Mouse (Mus musculus) myocyte (in vitro differentiated cells): ENCODE data around the gene Fam189b. TPM values are rescaled to one million over a fixed set of nuclear protein-coding genes. Genes with fewer than 3 reads are reported as not detected.
"Not testable (repeated sequence)": the region's sequence is repeated elsewhere in the genome, so short reads cannot be mapped to it uniquely, and the experiment has no call there.

Experiments used
- H3K27me3 ChIP-seq: one replicate; pipeline ENCODE4 v1.6.1; 2011; ENCODE audit not compliant: control insufficient read depth, insufficient read depth, insufficient read length
- H3K36me3 ChIP-seq: one replicate; pipeline ENCODE4 v1.6.1; 2011; ENCODE audit not compliant: control insufficient read depth, insufficient read depth
- H3K4me2 ChIP-seq: one replicate; pipeline ENCODE4 v1.6.1; 2011; ENCODE audit warnings: low read depth, control low read depth
- H3K4me3 ChIP-seq: one replicate; pipeline ENCODE4 v1.5.1; 2011; ENCODE audit warnings: mild to moderate bottlenecking, control low read depth, moderate library complexity
- H3K79me2 ChIP-seq: one replicate; pipeline ENCODE4 v1.6.1; 2011; ENCODE audit not compliant: control insufficient read depth, insufficient read depth
- H3ac ChIP-seq: one replicate; pipeline ENCODE4 v1.6.1; 2011; ENCODE audit not compliant: control insufficient read depth, insufficient read length
- CEBPB ChIP-seq: IDR thresholded peaks from 2 replicates; pipeline ENCODE4 v1.6.1; 2011; ENCODE audit warnings: mild to moderate bottlenecking, moderate library complexity; ENCODE audit not compliant: poor library complexity, insufficient read depth, severe bottlenecking
- E2F4 ChIP-seq: IDR thresholded peaks from one replicate; pipeline ENCODE4 v1.6.1; 2011; ENCODE audit warnings: mild to moderate bottlenecking, control low read depth, moderate library complexity; ENCODE audit not compliant: insufficient read depth
- MAX ChIP-seq: IDR thresholded peaks from one replicate; pipeline ENCODE4 v1.6.1; 2011; ENCODE audit warnings: low read depth, mild to moderate bottlenecking, control low read depth
- MYOD1 ChIP-seq, 3 experiments: IDR thresholded peaks; one replicate each; pipeline ENCODE4 v1.6.1; 2011; ENCODE audit warnings: control low read depth in 2 of 3, low read depth in 2 of 3, mild to moderate bottlenecking in 2 of 3, moderate library complexity in 1 of 3; ENCODE audit not compliant: insufficient read length in 2 of 3, control insufficient read depth in 1 of 3
- MYOG ChIP-seq, 3 experiments: IDR thresholded peaks; one replicate each; pipeline ENCODE4 v1.6.1; 2011; ENCODE audit warnings: control low read depth in 2 of 3, low read depth in 2 of 3, mild to moderate bottlenecking in 2 of 3; ENCODE audit not compliant: insufficient read length in 2 of 3, control insufficient read depth in 1 of 3, insufficient read depth in 1 of 3
- POLR2A ChIP-seq: IDR thresholded peaks from one replicate; pipeline ENCODE4 v1.6.1; 2011; ENCODE audit warnings: low read depth, mild to moderate bottlenecking, control low read depth, moderate library complexity; ENCODE audit not compliant: insufficient read length
- POLR2AphosphoS2 ChIP-seq: IDR thresholded peaks from one replicate; pipeline ENCODE4 v1.6.1; 2011; ENCODE audit warnings: low read depth, control low read depth; ENCODE audit not compliant: insufficient read length
- REST ChIP-seq: IDR thresholded peaks from one replicate; pipeline ENCODE4 v1.6.1; 2011; ENCODE audit warnings: mild to moderate bottlenecking, control low read depth, moderate library complexity; ENCODE audit not compliant: insufficient read depth, insufficient read length
- SRF ChIP-seq: IDR thresholded peaks from one replicate; pipeline ENCODE4 v1.6.1; 2011; ENCODE audit warnings: low read depth; ENCODE audit not compliant: control insufficient read depth, insufficient read length
- TCF12 ChIP-seq: IDR thresholded peaks from one replicate; pipeline ENCODE4 v1.6.1; 2011; ENCODE audit warnings: mild to moderate bottlenecking, control low read depth; ENCODE audit not compliant: poor library complexity, insufficient read depth, severe bottlenecking
- TCF3 ChIP-seq: IDR thresholded peaks from one replicate; pipeline ENCODE4 v1.6.1; 2011; ENCODE audit warnings: low read depth, control low read depth; ENCODE audit not compliant: insufficient read length
- USF1 ChIP-seq: IDR thresholded peaks from one replicate; pipeline ENCODE4 v1.6.1; 2011; ENCODE audit warnings: low read depth, mild to moderate bottlenecking, control low read depth, moderate library complexity
- polyA plus RNA-seq: library from polyadenylated mRNA; unstranded; fragments of >200 nt; fragmentation: generic; extraction: Trizol; gene quantifications from one replicate; pipeline ENCODE4 v1.2.1, GENCODE M21; 2012; ENCODE audit warnings: missing spikeins

The Fam189b gene
- polyA plus RNA-seq, 1 experiment, result 15.0 TPM

- Histone ChIP-seq H3K4me2 (no peak overlapping the region), H3K36me3 (peaks cover 20% of the 10 kb centered on the region), H3K27me3 (no peaks in the 10 kb centered on the region), H3ac (no peak overlapping the region), H3K79me2 (peaks cover 12% of the 10 kb centered on the region), H3K4me3 (no peak overlapping the region)
- TF ChIP-seq SRF (no peak), MAX (no peak)
These were observed 27.2 kb downstream of the Fam189b start for GRCm38 (mm10) chr3:89210162-89210561.

DNA sequence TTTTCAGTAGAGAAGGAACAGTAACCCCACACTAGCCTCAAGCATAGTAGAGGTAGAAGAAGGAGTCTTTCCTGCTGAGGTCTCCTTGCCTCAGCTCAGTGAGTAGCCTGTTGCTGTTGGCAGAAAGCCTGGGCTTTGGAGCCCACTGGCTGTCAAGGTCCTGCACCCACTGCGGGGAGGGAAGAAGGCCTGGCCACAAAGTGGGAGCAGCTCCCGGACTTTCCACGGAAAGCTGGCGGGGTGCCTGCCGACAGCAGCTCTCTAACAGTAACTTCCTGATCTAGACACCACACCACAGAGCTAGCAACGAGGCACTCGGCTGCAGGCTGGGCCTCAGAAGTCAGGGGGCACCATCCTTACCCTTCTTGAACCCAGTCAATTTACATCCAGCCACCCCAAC lies 27.8 kb downstream of the Fam189b start:
- Histone ChIP-seq H3K4me3 (no peak overlapping the region), H3K4me2 (no peak overlapping the region), H3K36me3 (peaks cover 20% of the 10 kb centered on the region), H3K27me3 (no peaks in the 10 kb centered on the region), H3ac (no peak overlapping the region), H3K79me2 (peaks cover 12% of the 10 kb centered on the region)
- TF ChIP-seq TCF12 (no peak), MYOD1 (IDR thresholded peaks at IDR 0.05; ENCODE audit: control insufficient read depth in 1 of 3, insufficient read length in 2 of 3, low read depth in 2 of 3) (no peak), USF1 (no peak), E2F4 (no peak), REST (no peak), TCF3 (no peak), MYOG (IDR thresholded peaks at IDR 0.05; ENCODE audit: control insufficient read depth in 1 of 3, insufficient read depth in 1 of 3, insufficient read length in 2 of 3, low read depth in 2 of 3) (no peak), MAX (no peak), CEBPB (no peak), SRF (no peak), POLR2A (no peak), POLR2AphosphoS2 (no peak)

DNA sequence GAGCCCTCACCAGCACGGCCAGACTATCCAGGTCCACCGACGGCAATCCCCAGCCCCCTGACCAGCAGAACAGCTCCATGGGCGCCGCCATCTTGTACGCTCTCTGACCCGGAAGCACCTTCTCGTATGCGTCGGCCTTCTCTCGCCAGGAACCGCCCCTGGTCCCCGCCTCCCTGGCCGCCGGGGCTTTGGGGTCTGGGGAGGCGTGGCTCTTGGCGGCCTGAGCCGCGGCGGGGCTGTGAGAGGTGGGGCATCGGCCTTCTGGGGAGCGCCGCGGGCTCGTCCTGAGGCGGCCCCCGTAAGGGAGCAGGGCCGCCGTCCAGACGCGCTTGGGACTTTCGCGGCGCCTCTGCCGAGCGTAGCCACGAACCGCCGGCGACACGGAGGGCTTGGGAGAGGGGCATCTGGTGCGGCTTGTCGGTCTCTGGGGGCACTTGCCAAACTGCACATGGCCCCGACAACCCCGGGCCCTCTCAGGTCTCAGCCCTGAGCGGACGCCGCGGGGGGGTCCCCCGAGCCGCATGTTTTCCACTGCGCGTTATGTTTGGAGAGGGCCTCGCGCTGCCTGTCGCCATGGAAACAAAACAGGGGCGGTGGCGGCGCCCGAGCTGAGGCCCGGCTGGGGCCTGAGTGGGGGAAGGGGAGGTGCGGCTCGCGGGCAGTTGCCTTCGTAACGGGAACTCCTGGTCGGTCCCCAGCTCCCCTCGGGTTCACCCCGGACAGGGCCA lies 31.0 kb downstream of the Fam189b start:
- TF ChIP-seq POLR2A (peak; percentile 57), POLR2AphosphoS2 (peak; percentile 43), USF1 (no peak)
- H3K4me3 ChIP-seq, result peak overlapping the region; percentile 50
- peaks cover 12% of the 10 kb centered on the region for H3K79me2 ChIP-seq
- peak overlapping the region; percentile 52 for H3ac ChIP-seq
- H3K4me2 ChIP-seq, result peak overlapping the region; percentile 88
- H3K27me3 ChIP-seq, result no peaks in the 10 kb centered on the region
- H3K36me3 ChIP-seq, result peaks cover 4% of the 10 kb centered on the region

DNA sequence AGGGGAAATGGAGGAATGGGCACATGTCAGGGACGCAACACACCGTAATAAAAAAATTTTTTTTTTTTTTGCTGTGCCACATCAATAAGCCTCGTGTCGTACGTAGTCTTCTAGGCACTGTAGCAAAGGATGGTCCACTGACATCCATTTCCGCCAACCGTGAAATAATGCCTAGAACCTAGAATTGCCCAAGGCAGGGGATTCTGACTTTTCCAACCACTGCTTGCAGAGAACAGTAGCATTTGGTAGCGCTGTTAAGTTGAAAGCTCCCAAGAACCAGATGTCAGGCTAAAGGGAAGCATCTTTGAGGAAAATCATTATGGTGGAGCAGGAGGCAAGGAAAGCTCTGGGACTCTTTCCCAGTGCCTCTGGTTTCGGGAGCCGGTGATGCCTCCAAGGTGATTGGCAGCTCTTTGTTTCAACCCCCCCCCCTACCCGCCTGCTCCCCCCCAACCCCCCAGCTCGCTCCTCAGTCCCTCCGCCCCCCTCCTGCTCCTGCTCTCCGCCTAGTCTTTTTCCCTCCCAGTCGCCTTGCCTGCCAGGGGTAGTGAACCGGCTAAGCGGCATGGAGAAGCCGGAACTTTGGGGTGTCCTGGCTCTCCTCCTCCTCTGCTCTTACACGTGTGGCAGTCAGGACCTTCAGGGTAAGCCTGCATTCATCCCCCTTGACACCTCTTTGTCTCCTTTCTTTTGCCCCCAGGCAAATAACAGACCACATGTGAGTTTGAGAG lies 31.9 kb downstream of the Fam189b start, which contains the start of gene Thbs3:
TSS of gene Thbs3 (plus strand) at position 500 of the 731 bp plus-strand sequence.
- Histone ChIP-seq H3K27me3 (no peaks in the 10 kb centered on the region), H3K4me2 (peak within 1 kb of the TSS; percentile 88), H3K4me3 (peak within 1 kb of the TSS; percentile 50), H3ac (peak within 1 kb of the TSS; percentile 52), H3K36me3 (peaks cover 3% of the 10 kb centered on the region), H3K79me2 (peaks cover 12% of the 10 kb centered on the region)
- TF ChIP-seq MYOD1 (IDR thresholded peaks at IDR 0.05; ENCODE audit: control insufficient read depth in 1 of 3, insufficient read length in 2 of 3, low read depth in 2 of 3), result no peak
- no peak for TF ChIP-seq REST
- TF ChIP-seq TCF12, result no peak
- no peak for TF ChIP-seq MAX
- no peak for TF ChIP-seq POLR2AphosphoS2
- no peak for TF ChIP-seq TCF3
- no peak for TF ChIP-seq POLR2A
- TF ChIP-seq MYOG (IDR thresholded peaks at IDR 0.05; ENCODE audit: control insufficient read depth in 1 of 3, insufficient read depth in 1 of 3, insufficient read length in 2 of 3, low read depth in 2 of 3), result no peak
- no peak for TF ChIP-seq USF1
- TF ChIP-seq SRF, result no peak
- no peak for TF ChIP-seq E2F4
- TF ChIP-seq CEBPB, result no peak

GRCm38 (mm10) chr3:89215853-89216252 lies 32.9 kb downstream of the Fam189b start:
- peak overlapping the region; percentile 50 for H3K4me3 ChIP-seq
- peaks cover 12% of the 10 kb centered on the region for H3K79me2 ChIP-seq

GRCm38 (mm10) chr3:89216407-89216806 lies 33.5 kb downstream of the Fam189b start:
- H3K4me2 ChIP-seq, H3K4me3 ChIP-seq, H3ac ChIP-seq, H3K27me3 ChIP-seq, H3K36me3 ChIP-seq: not testable (repeated sequence)
- peaks cover 12% of the 10 kb centered on the region for H3K79me2 ChIP-seq

More at GRCm38 (mm10) chr3:89215853-89216252, 32.9 kb downstream of the Fam189b start:
- Histone ChIP-seq H3K36me3 (no peaks in the 10 kb centered on the region), H3ac (no peak overlapping the region), H3K27me3 (no peaks in the 10 kb centered on the region), H3K4me2 (peak overlapping the region; percentile 79)
- TF ChIP-seq REST (no peak), MYOD1 (IDR thresholded peaks at IDR 0.05; ENCODE audit: control insufficient read depth in 1 of 3, insufficient read length in 2 of 3, low read depth in 2 of 3) (peak in 1 of 3 experiments; percentile 15), E2F4 (no peak), SRF (no peak), USF1 (no peak), TCF3 (no peak), MYOG (IDR thresholded peaks at IDR 0.05; ENCODE audit: control insufficient read depth in 1 of 3, insufficient read depth in 1 of 3, insufficient read length in 2 of 3, low read depth in 2 of 3) (no peak), TCF12 (no peak)
